Mouse (Mus musculus): Measurements from ENCODE around the gene Tmem82. TPM values are rescaled to one million over a fixed set of nuclear protein-coding genes. Genes with fewer than 3 reads are reported as not detected.

The Tmem82 gene
- total and polyA plus RNA-seq, 3 experiments = 0.11 TPM; not detected in 2

GRCm38 (mm10) chr4:141659739-141660138 lies 41.3 kb upstream of the Tmem82 start:
- TF ChIP-seq GATA2 (IDR thresholded peaks at IDR 0.05; ENCODE audit: borderline replicate concordance, low read depth, low read length) (no peak), TAL1 (conservative IDR thresholded peaks at IDR 0.05; ENCODE audit: low read depth, low read length) (no peak), CTCF (IDR thresholded peaks at IDR 0.05; ENCODE audit: low read depth, low read length) (no peak), POLR2AphosphoS5 (IDR thresholded peaks at IDR 0.05; ENCODE audit: insufficient replicate concordance, low read depth, low read length) (no peak), GATA1 (IDR thresholded peaks at IDR 0.05; ENCODE audit: borderline replicate concordance, low read length) (no peak)
- H3K36me3 ChIP-seq (replicated peaks) = peaks cover 59% of the 10 kb centered on the region
- H3K27me3 ChIP-seq (ENCODE audit: insufficient read depth, low read length) = no peaks in the 10 kb centered on the region
- H3K9me3 ChIP-seq (replicated peaks) = no peaks in the 10 kb centered on the region
- ATAC-seq (ENCODE audit: extremely low read depth, insufficient number of reproducible peaks, low FRiP score, poor library complexity, severe bottlenecking) (no peak), DNase-seq (ENCODE audit: low spot score) (no peak)
- no peak overlapping the region for H3K4me3 ChIP-seq (ENCODE audit: low read depth, low read length)
- H3K4me1 ChIP-seq (ENCODE audit: insufficient read depth, low read depth, low read length) = peaks cover 45% of the 10 kb centered on the region

- TF ChIP-seq GATA2 (IDR thresholded peaks at IDR 0.05; ENCODE audit: borderline replicate concordance, low read depth, low read length) (no peak), GATA1 (IDR thresholded peaks at IDR 0.05; ENCODE audit: borderline replicate concordance, low read length) (no peak), TAL1 (conservative IDR thresholded peaks at IDR 0.05; ENCODE audit: low read depth, low read length) (no peak), POLR2AphosphoS5 (IDR thresholded peaks at IDR 0.05; ENCODE audit: insufficient replicate concordance, low read depth, low read length) (no peak), CTCF (IDR thresholded peaks at IDR 0.05; ENCODE audit: low read depth, low read length) (no peak)
- no peaks in the 10 kb centered on the region for H3K9me3 ChIP-seq (replicated peaks)
- H3K4me3 ChIP-seq (ENCODE audit: low read depth, low read length) = no peak overlapping the region
- no peak for DNase-seq (ENCODE audit: low spot score)
- H3K36me3 ChIP-seq (replicated peaks) = peaks cover 65% of the 10 kb centered on the region
- no peaks in the 10 kb centered on the region for H3K27me3 ChIP-seq (ENCODE audit: insufficient read depth, low read length)
- no peak for ATAC-seq (ENCODE audit: extremely low read depth, insufficient number of reproducible peaks, low FRiP score, poor library complexity, severe bottlenecking)
- peaks cover 39% of the 10 kb centered on the region for H3K4me1 ChIP-seq (ENCODE audit: insufficient read depth, low read depth, low read length)
Observed at GRCm38 (mm10) chr4:141658846-141659484, 40.5 kb upstream of the Tmem82 start.

GRCm38 (mm10) chr4:141656932-141657331 lies 38.5 kb upstream of the Tmem82 start:
- no peak overlapping the region for H3K4me3 ChIP-seq (ENCODE audit: low read depth, low read length)
- H3K9me3 ChIP-seq (replicated peaks) = no peaks in the 10 kb centered on the region
- H3K36me3 ChIP-seq (replicated peaks) = peaks cover 81% of the 10 kb centered on the region
- peaks cover 25% of the 10 kb centered on the region for H3K4me1 ChIP-seq (ENCODE audit: insufficient read depth, low read depth, low read length)
- DNase-seq (ENCODE audit: low spot score) (no peak), ATAC-seq (ENCODE audit: extremely low read depth, insufficient number of reproducible peaks, low FRiP score, poor library complexity, severe bottlenecking) (no peak)
- no peak for TF ChIP-seq CTCF (IDR thresholded peaks at IDR 0.05; ENCODE audit: low read depth, low read length)
- no peak for TF ChIP-seq TAL1 (conservative IDR thresholded peaks at IDR 0.05; ENCODE audit: low read depth, low read length)
- no peak for TF ChIP-seq GATA1 (IDR thresholded peaks at IDR 0.05; ENCODE audit: borderline replicate concordance, low read length)
- TF ChIP-seq POLR2AphosphoS5 (IDR thresholded peaks at IDR 0.05; ENCODE audit: insufficient replicate concordance, low read depth, low read length) = no peak
- TF ChIP-seq GATA2 (IDR thresholded peaks at IDR 0.05; ENCODE audit: borderline replicate concordance, low read depth, low read length) = no peak
- no peaks in the 10 kb centered on the region for H3K27me3 ChIP-seq (ENCODE audit: insufficient read depth, low read length)

- H3K4me3 ChIP-seq (ENCODE audit: low read depth, low read length) = no peak overlapping the region
- H3K9me3 ChIP-seq (replicated peaks) = no peaks in the 10 kb centered on the region
- peaks cover 25% of the 10 kb centered on the region for H3K4me1 ChIP-seq (ENCODE audit: insufficient read depth, low read depth, low read length)
- no peaks in the 10 kb centered on the region for H3K27me3 ChIP-seq (ENCODE audit: insufficient read depth, low read length)
- peaks cover 83% of the 10 kb centered on the region for H3K36me3 ChIP-seq (replicated peaks)
- DNase-seq (ENCODE audit: low spot score) = peak; percentile 25
- no peak for TF ChIP-seq GATA2 (IDR thresholded peaks at IDR 0.05; ENCODE audit: borderline replicate concordance, low read depth, low read length)
- no peak for TF ChIP-seq CTCF (IDR thresholded peaks at IDR 0.05; ENCODE audit: low read depth, low read length)
- TF ChIP-seq GATA1 (IDR thresholded peaks at IDR 0.05; ENCODE audit: borderline replicate concordance, low read length) = no peak
- TF ChIP-seq TAL1 (conservative IDR thresholded peaks at IDR 0.05; ENCODE audit: low read depth, low read length) = no peak
- TF ChIP-seq POLR2AphosphoS5 (IDR thresholded peaks at IDR 0.05; ENCODE audit: insufficient replicate concordance, low read depth, low read length) = no peak
- ATAC-seq (ENCODE audit: extremely low read depth, insufficient number of reproducible peaks, low FRiP score, poor library complexity, severe bottlenecking) = peak; percentile 45; the same call in 1 of the 2 replicates
Observed at GRCm38 (mm10) chr4:141655908-141656608, 37.6 kb upstream of the Tmem82 start.

GRCm38 (mm10) chr4:141654509-141654908 lies 36.1 kb upstream of the Tmem82 start:
- TF ChIP-seq POLR2AphosphoS5 (IDR thresholded peaks at IDR 0.05; ENCODE audit: insufficient replicate concordance, low read depth, low read length) (no peak), GATA2 (IDR thresholded peaks at IDR 0.05; ENCODE audit: borderline replicate concordance, low read depth, low read length) (no peak), GATA1 (IDR thresholded peaks at IDR 0.05; ENCODE audit: borderline replicate concordance, low read length) (no peak), CTCF (IDR thresholded peaks at IDR 0.05; ENCODE audit: low read depth, low read length) (no peak), TAL1 (conservative IDR thresholded peaks at IDR 0.05; ENCODE audit: low read depth, low read length) (no peak)
- no peak for ATAC-seq (ENCODE audit: extremely low read depth, insufficient number of reproducible peaks, low FRiP score, poor library complexity, severe bottlenecking)
- peaks cover 25% of the 10 kb centered on the region for H3K4me1 ChIP-seq (ENCODE audit: insufficient read depth, low read depth, low read length)

GRCm38 (mm10) chr4:141653813-141654212 lies 35.4 kb upstream of the Tmem82 start:
- H3K4me3 ChIP-seq (ENCODE audit: low read depth, low read length) = no peak overlapping the region
- peaks cover 81% of the 10 kb centered on the region for H3K36me3 ChIP-seq (replicated peaks)
- DNase-seq (ENCODE audit: low spot score) (no peak), ATAC-seq (ENCODE audit: extremely low read depth, insufficient number of reproducible peaks, low FRiP score, poor library complexity, severe bottlenecking) (no peak)
- H3K4me1 ChIP-seq (ENCODE audit: insufficient read depth, low read depth, low read length) = peaks cover 22% of the 10 kb centered on the region
- no peaks in the 10 kb centered on the region for H3K27me3 ChIP-seq (ENCODE audit: insufficient read depth, low read length)
- no peaks in the 10 kb centered on the region for H3K9me3 ChIP-seq (replicated peaks)
- no peak for TF ChIP-seq TAL1 (conservative IDR thresholded peaks at IDR 0.05; ENCODE audit: low read depth, low read length)
- no peak for TF ChIP-seq POLR2AphosphoS5 (IDR thresholded peaks at IDR 0.05; ENCODE audit: insufficient replicate concordance, low read depth, low read length)
- no peak for TF ChIP-seq GATA2 (IDR thresholded peaks at IDR 0.05; ENCODE audit: borderline replicate concordance, low read depth, low read length)
- TF ChIP-seq GATA1 (IDR thresholded peaks at IDR 0.05; ENCODE audit: borderline replicate concordance, low read length) = no peak
- no peak for TF ChIP-seq CTCF (IDR thresholded peaks at IDR 0.05; ENCODE audit: low read depth, low read length)

More at GRCm38 (mm10) chr4:141654509-141654908, 36.1 kb upstream of the Tmem82 start:
- Histone ChIP-seq H3K9me3 (replicated peaks) (no peaks in the 10 kb centered on the region), H3K4me3 (ENCODE audit: low read depth, low read length) (no peak overlapping the region), H3K36me3 (replicated peaks) (peaks cover 81% of the 10 kb centered on the region), H3K27me3 (ENCODE audit: insufficient read depth, low read length) (no peaks in the 10 kb centered on the region)
- no peak for DNase-seq (ENCODE audit: low spot score)
